In genomic region chr2:92372767-92373436, GRCm38 (mm10) we compare ENCODE assay signal across 7 mouse cellular contexts. TPM values are rescaled to one million over a fixed set of nuclear protein-coding genes. Genes with fewer than 3 reads are reported as not detected.
A peak's percentile ranks its signal among the peaks of the same experiment; 100 is the strongest.
DNase-seq lines count a peak whose midpoint lies in the region; ATAC-seq and TF ChIP-seq lines count a peak whose summit lies in the region.

No protein-coding gene starts in this region.

- ATAC-seq in liver, postnatal 0 days = no peak
- no peak for ATAC-seq in liver, embryonic 11.5 days (replicated peaks; ENCODE audit: low FRiP score)
- no peak for ATAC-seq in midbrain, embryonic 15.5 days (replicated peaks)

- peaks cover 24% of the 10 kb centered on the region for H3K4me1 ChIP-seq in liver, postnatal 0 days (ENCODE audit: insufficient read depth)
- peaks cover 10% of the 10 kb centered on the region for H3K4me1 ChIP-seq in liver, embryonic 11.5 days (replicated peaks; ENCODE audit: control insufficient read depth, insufficient read depth, low read length)
- H3K4me1 ChIP-seq in midbrain, embryonic 15.5 days = peaks cover 53% of the 10 kb centered on the region

- no peaks in the 10 kb centered on the region for H3K9me3 ChIP-seq in liver, postnatal 0 days (ENCODE audit: low read length)
- no peaks in the 10 kb centered on the region for H3K9me3 ChIP-seq in liver, embryonic 11.5 days (ENCODE audit: control insufficient read depth, low read length)
- no peaks in the 10 kb centered on the region for H3K9me3 ChIP-seq in midbrain, embryonic 15.5 days

- TF ChIP-seq CTCF in liver, postnatal 0 days (IDR thresholded peaks at IDR 0.05; ENCODE audit: low read depth) = no peak

- H3K27ac ChIP-seq in liver, postnatal 0 days (ENCODE audit: low read depth) = no peak overlapping the region
- no peak overlapping the region for H3K27ac ChIP-seq in liver, embryonic 11.5 days (ENCODE audit: low read depth, low read length)
- H3K27ac ChIP-seq in midbrain, embryonic 15.5 days = 0 out of 2 replicates have a peak overlapping the region, but pooled peaks have one; percentile 6

- peak; percentile 46 for DNase-seq in liver, postnatal 0 days
- DNase-seq in liver, embryonic 11.5 days (ENCODE audit: low spot score) = no peak
- DNase-seq in cerebellum, adult 9-10 months = peak; percentile 69
- peak; percentile 85 for DNase-seq in kidney, adult 18-20 months
- DNase-seq in thymus, postnatal 0 days (ENCODE audit: low spot score) = no peak
- DNase-seq in left cerebral cortex, adult 11 months (ENCODE audit: low spot score) = no peak

- TF ChIP-seq EP300 in liver, postnatal 0 days (IDR thresholded peaks at IDR 0.05; ENCODE audit: low read depth) = no peak

- peaks cover 20% of the 10 kb centered on the region for H3K27me3 ChIP-seq in liver, postnatal 0 days (ENCODE audit: insufficient read depth, low read length)
- H3K27me3 ChIP-seq in liver, embryonic 11.5 days (replicated peaks; ENCODE audit: control insufficient read depth, insufficient read depth, low read length) = peaks cover 42% of the 10 kb centered on the region
- peaks cover 27% of the 10 kb centered on the region for H3K27me3 ChIP-seq in midbrain, embryonic 15.5 days (replicated peaks)

- WGBS in liver, postnatal 0 days (ENCODE audit: insufficient replicate concordance) = 55% methylated on average over 9 of the region's 9 CpGs
- WGBS in liver, embryonic 11.5 days = 66% methylated on average over 9 of the region's 9 CpGs
- 14% methylated on average over 9 of the region's 9 CpGs for WGBS in midbrain, embryonic 15.5 days

- peaks cover 8% of the 10 kb centered on the region for H3K36me3 ChIP-seq in liver, postnatal 0 days (replicated peaks; ENCODE audit: insufficient read depth, low read length)
- H3K36me3 ChIP-seq in liver, embryonic 11.5 days (ENCODE audit: control insufficient read depth, insufficient read depth, low read length) = peaks cover under 1% of the 10 kb centered on the region; the same call in 1 of the 2 replicates
- H3K36me3 ChIP-seq in midbrain, embryonic 15.5 days (replicated peaks) = no peaks in the 10 kb centered on the region

- no peak overlapping the region for H3K9ac ChIP-seq in liver, postnatal 0 days (replicated peaks)
- H3K9ac ChIP-seq in liver, embryonic 11.5 days (ENCODE audit: low read depth, low read length) = no peak overlapping the region
- no peak overlapping the region for H3K9ac ChIP-seq in midbrain, embryonic 15.5 days

- H3K4me2 ChIP-seq in liver, postnatal 0 days (ENCODE audit: low read depth, low read length) = no peak overlapping the region
- no peak overlapping the region for H3K4me2 ChIP-seq in liver, embryonic 11.5 days
- no peak overlapping the region for H3K4me2 ChIP-seq in midbrain, embryonic 15.5 days

- H3K4me3 ChIP-seq in liver, postnatal 0 days (ENCODE audit: low read depth, low read length) = no peak overlapping the region
- H3K4me3 ChIP-seq in liver, embryonic 11.5 days (ENCODE audit: low read depth, low read length) = no peak overlapping the region
- no peak overlapping the region for H3K4me3 ChIP-seq in midbrain, embryonic 15.5 days

RNA-seq across cellular contexts. Expression of gene Pex16, which starts 1.6 kb away (rescaled TPM):
- polyA plus RNA-seq in liver, postnatal 0 days (2015; fragmentation: Nextera tagmentation; extraction: Ambion mirVana) = 90.6 and 95.6 TPM in 2 replicates
- 26.3 and 29.3 TPM in 2 replicates for polyA plus RNA-seq in liver, embryonic 11.5 days (2014; fragmentation: Nextera tagmentation; extraction: Ambion mirVana)
- 41.3 and 47.5 TPM in 2 replicates for polyA plus RNA-seq in midbrain, embryonic 15.5 days (2015; fragmentation: Nextera tagmentation; extraction: Ambion mirVana)
- 40.8 and 43.9 TPM in 2 replicates for polyA plus RNA-seq in thymus, postnatal 0 days (2015; fragmentation: Nextera tagmentation; extraction: Ambion mirVana)

RNA-seq across cellular contexts. Expression of gene Large2, which starts 1.8 kb away (rescaled TPM):
- 2.7 and 3.5 TPM in 2 replicates for polyA plus RNA-seq in liver, postnatal 0 days (2015; fragmentation: Nextera tagmentation; extraction: Ambion mirVana)
- polyA plus RNA-seq in liver, embryonic 11.5 days (2014; fragmentation: Nextera tagmentation; extraction: Ambion mirVana) = 4.2 and 5.4 TPM in 2 replicates
- polyA plus RNA-seq in midbrain, embryonic 15.5 days (2015; fragmentation: Nextera tagmentation; extraction: Ambion mirVana) = 1.5 and 1.9 TPM in 2 replicates
- polyA plus RNA-seq in thymus, postnatal 0 days (2015; fragmentation: Nextera tagmentation; extraction: Ambion mirVana) = 3.4 and 4.0 TPM in 2 replicates

RNA-seq across cellular contexts. Expression of gene 1700029I15Rik, which starts 9.4 kb away (rescaled TPM):
- polyA plus RNA-seq in liver, postnatal 0 days (2015; fragmentation: Nextera tagmentation; extraction: Ambion mirVana) = 1.9 and 2.1 TPM in 2 replicates
- polyA plus RNA-seq in liver, embryonic 11.5 days (2014; fragmentation: Nextera tagmentation; extraction: Ambion mirVana) = 0.81 and 1.7 TPM in 2 replicates
- polyA plus RNA-seq in midbrain, embryonic 15.5 days (2015; fragmentation: Nextera tagmentation; extraction: Ambion mirVana) = 7.6 and 8.4 TPM in 2 replicates
- 2.0 and 2.1 TPM in 2 replicates for polyA plus RNA-seq in thymus, postnatal 0 days (2015; fragmentation: Nextera tagmentation; extraction: Ambion mirVana)

RNA-seq across cellular contexts. Expression of gene Mapk8ip1, which starts 28.2 kb away (rescaled TPM):
- polyA plus RNA-seq in liver, postnatal 0 days (2015; fragmentation: Nextera tagmentation; extraction: Ambion mirVana) = 2.6 and 2.8 TPM in 2 replicates
- 4.9 and 6.3 TPM in 2 replicates for polyA plus RNA-seq in liver, embryonic 11.5 days (2014; fragmentation: Nextera tagmentation; extraction: Ambion mirVana)
- polyA plus RNA-seq in midbrain, embryonic 15.5 days (2015; fragmentation: Nextera tagmentation; extraction: Ambion mirVana) = 155 and 165 TPM in 2 replicates
- 6.2 and 6.3 TPM in 2 replicates for polyA plus RNA-seq in thymus, postnatal 0 days (2015; fragmentation: Nextera tagmentation; extraction: Ambion mirVana)

Comparison
In these comparisons a context has a peak if more than half of its experiments do, and no peak if none do; other contexts are left out.
1. DNase-seq: peak in liver, postnatal 0 days (single experiment), cerebellum, adult 9-10 months (single experiment) and kidney, adult 18-20 months (single experiment); none in liver, embryonic 11.5 days (single experiment), thymus, postnatal 0 days (single experiment) and left cerebral cortex, adult 11 months (single experiment).